Mouse (Mus musculus): Measurements from ENCODE around the gene Zfp831. TPM values are rescaled to one million over a fixed set of nuclear protein-coding genes. Genes with fewer than 3 reads are reported as not detected.

Zfp831 gene
- polyA plus RNA-seq, 1 experiment from 2014 or later = 0.07 TPM

DNA sequence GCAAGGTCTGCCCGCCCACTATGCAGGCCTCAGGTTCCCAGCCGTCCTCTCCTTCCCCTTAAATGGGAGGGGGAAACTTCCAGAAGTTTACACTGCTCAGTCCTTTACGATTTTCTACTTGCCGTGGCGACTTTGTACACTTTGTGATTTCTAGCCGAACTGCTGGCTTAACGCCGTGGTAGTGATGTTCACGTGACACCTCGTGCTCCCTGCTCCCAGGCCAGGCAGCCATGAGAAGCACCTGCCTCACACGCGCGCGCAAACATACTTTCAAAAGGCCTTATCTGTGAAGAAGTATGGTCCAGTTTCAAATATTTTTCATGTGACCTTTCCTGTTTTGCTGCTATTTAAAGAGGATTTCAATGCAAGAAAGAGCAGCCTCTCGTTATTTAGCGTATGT, 63.8 kb downstream of the Zfp831 start:
- no peak for DNase-seq
- H3K4me1 ChIP-seq (ENCODE audit: insufficient read depth) = no peaks in the 10 kb centered on the region

DNA sequence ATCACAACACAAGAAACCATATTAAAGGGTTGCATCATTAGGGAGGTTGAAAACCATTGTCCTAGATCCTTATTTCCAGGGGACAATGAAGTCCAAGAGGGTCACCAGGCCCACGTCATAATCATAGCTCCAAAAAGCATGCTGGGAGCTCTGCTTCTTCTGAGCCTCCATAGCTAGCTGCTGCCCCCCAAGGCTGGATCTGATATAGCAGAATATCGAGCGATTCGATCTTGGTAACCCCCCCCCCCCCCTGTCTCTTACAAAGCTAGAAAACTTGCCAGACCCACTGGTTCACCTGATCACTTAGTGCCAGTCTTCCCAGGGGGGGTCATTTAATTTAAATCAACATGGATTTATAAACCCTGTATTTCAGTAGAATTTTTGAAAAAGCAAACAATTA, 65.3 kb downstream of the Zfp831 start:
- ATAC-seq = no peak
- H3K4me1 ChIP-seq (ENCODE audit: insufficient read depth) = no peaks in the 10 kb centered on the region
- WGBS (ENCODE audit: insufficient replicate concordance) = 58% methylated on average over 4 of the region's 4 CpGs

More for the DNA sequence above, 63.8 kb downstream of the Zfp831 start:
- Histone ChIP-seq H3K36me3 (replicated peaks; ENCODE audit: insufficient read depth, low read length) (no peaks in the 10 kb centered on the region), H3K4me3 (ENCODE audit: low read depth, low read length) (no peak overlapping the region), H3K4me2 (ENCODE audit: low read depth, low read length) (no peak overlapping the region), H3K9ac (replicated peaks) (no peak overlapping the region), H3K27ac (ENCODE audit: low read depth) (no peak overlapping the region), H3K27me3 (ENCODE audit: insufficient read depth, low read length) (no peaks in the 10 kb centered on the region), H3K9me3 (ENCODE audit: low read length) (no peaks in the 10 kb centered on the region)
- no peak for ATAC-seq
- TF ChIP-seq CTCF (IDR thresholded peaks at IDR 0.05; ENCODE audit: low read depth) = no peak
- TF ChIP-seq EP300 (IDR thresholded peaks at IDR 0.05; ENCODE audit: low read depth) = no peak
- 83% methylated on average over 16 of the region's 16 CpGs for WGBS (ENCODE audit: insufficient replicate concordance)

DNA sequence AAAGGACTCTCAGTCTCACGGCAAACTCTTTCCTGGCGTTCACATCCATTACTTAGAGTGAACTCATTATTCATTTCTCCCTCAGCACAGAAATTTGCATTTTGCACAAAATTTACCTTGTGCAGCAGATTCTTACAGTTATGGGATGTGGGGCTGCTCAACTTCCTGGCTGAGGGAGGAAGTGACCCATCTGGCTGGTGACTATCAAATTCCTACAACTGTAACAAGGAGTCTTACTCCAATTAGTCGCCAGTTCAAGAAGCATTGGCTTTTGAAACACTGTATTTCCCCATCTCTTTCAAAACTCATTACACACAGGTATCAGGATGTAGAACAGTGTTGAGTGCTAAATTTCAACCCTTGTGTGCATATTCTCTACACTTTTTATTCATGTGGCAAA, 66.9 kb downstream of the Zfp831 start:
- H3K27ac ChIP-seq (ENCODE audit: low read depth) = no peak overlapping the region
- H3K9me3 ChIP-seq (ENCODE audit: low read length) = no peaks in the 10 kb centered on the region
- no peak for DNase-seq
- TF ChIP-seq EP300 (IDR thresholded peaks at IDR 0.05; ENCODE audit: low read depth) (no peak), CTCF (IDR thresholded peaks at IDR 0.05; ENCODE audit: low read depth) (no peak)
- H3K4me3 ChIP-seq (ENCODE audit: low read depth, low read length) = no peak overlapping the region
- H3K27me3 ChIP-seq (ENCODE audit: insufficient read depth, low read length) = no peaks in the 10 kb centered on the region
- WGBS (ENCODE audit: insufficient replicate concordance) = 51% methylated on average over 3 of the region's 3 CpGs
- no peak overlapping the region for H3K4me2 ChIP-seq (ENCODE audit: low read depth, low read length)
- no peak for ATAC-seq
- H3K36me3 ChIP-seq (replicated peaks; ENCODE audit: insufficient read depth, low read length) = no peaks in the 10 kb centered on the region
- no peak overlapping the region for H3K9ac ChIP-seq (replicated peaks)
- no peaks in the 10 kb centered on the region for H3K4me1 ChIP-seq (ENCODE audit: insufficient read depth)

More for the DNA sequence above, 65.3 kb downstream of the Zfp831 start:
- Histone ChIP-seq H3K4me2 (ENCODE audit: low read depth, low read length) (no peak overlapping the region), H3K27ac (ENCODE audit: low read depth) (no peak overlapping the region), H3K4me3 (ENCODE audit: low read depth, low read length) (no peak overlapping the region), H3K9me3 (ENCODE audit: low read length) (no peaks in the 10 kb centered on the region), H3K9ac (replicated peaks) (no peak overlapping the region), H3K36me3 (replicated peaks; ENCODE audit: insufficient read depth, low read length) (no peaks in the 10 kb centered on the region), H3K27me3 (ENCODE audit: insufficient read depth, low read length) (no peaks in the 10 kb centered on the region)
- DNase-seq = no peak
- TF ChIP-seq CTCF (IDR thresholded peaks at IDR 0.05; ENCODE audit: low read depth) (no peak), EP300 (IDR thresholded peaks at IDR 0.05; ENCODE audit: low read depth) (no peak)

DNA sequence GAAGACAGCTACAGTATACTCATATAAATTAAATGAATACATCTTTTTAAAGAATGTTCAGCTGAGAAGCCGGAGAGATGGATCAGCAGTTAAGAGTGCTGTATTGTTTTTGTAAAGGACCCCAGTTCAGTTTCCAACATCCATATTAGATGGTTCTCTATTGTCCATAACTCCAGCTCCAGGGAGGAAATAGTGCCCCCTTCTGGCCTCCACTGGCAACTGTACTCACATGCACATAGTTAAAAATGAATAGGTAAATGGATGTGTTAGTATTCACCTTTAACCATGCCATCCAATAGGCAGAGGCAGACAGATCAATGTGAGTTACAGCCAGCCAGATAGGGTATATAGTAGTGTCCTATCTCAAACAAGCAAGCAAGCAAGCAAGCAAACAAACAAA, 68.7 kb downstream of the Zfp831 start:
- Histone ChIP-seq H3K9me3 (ENCODE audit: low read length) (no peaks in the 10 kb centered on the region), H3K36me3 (replicated peaks; ENCODE audit: insufficient read depth, low read length) (no peaks in the 10 kb centered on the region), H3K4me2 (ENCODE audit: low read depth, low read length) (no peak overlapping the region), H3K9ac (replicated peaks) (no peak overlapping the region), H3K27ac (ENCODE audit: low read depth) (no peak overlapping the region), H3K27me3 (ENCODE audit: insufficient read depth, low read length) (no peaks in the 10 kb centered on the region), H3K4me3 (ENCODE audit: low read depth, low read length) (no peak overlapping the region), H3K4me1 (ENCODE audit: insufficient read depth) (no peaks in the 10 kb centered on the region)
- WGBS (ENCODE audit: insufficient replicate concordance) = 91% methylated on average over 1 of the region's 1 CpGs
- DNase-seq = no peak
- TF ChIP-seq CTCF (IDR thresholded peaks at IDR 0.05; ENCODE audit: low read depth) (peak; percentile 44), EP300 (IDR thresholded peaks at IDR 0.05; ENCODE audit: low read depth) (no peak)
- no peak for ATAC-seq

DNA sequence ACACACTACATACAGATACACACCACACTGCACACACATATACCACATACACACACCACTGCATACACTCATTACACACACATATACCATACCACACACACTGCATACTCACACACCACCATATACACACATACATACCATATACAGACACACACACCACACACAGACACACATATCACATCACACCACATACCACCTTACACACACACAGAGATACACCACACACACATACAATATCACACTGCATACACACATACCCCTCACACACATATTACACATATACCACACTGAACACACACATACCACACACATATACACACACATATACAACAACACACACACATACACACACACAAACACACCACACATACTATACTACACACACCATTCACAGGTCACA, 72.6 kb downstream of the Zfp831 start:
- H3K27me3 ChIP-seq (ENCODE audit: insufficient read depth, low read length) = no peaks in the 10 kb centered on the region
- ATAC-seq = no peak
- H3K36me3 ChIP-seq (replicated peaks; ENCODE audit: insufficient read depth, low read length) = no peaks in the 10 kb centered on the region

DNA sequence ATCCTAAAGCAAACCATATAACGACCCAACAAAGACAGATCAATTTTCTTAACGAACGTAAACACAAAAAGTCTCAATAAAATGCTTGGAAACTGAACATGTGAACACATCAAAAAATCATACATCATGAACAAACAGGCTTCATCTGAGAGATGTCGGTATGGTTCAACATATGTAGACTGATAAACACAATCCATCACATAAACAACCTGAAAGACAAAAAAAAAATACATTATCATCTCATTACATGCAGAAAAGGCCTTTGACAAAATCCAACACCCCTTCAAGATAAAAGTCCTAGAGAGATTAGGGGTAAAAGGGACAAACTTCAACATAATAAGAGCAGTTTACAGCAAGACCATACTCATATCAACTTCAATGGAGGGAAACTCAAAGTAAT, 74.5 kb downstream of the Zfp831 start:
- TF ChIP-seq CTCF (IDR thresholded peaks at IDR 0.05; ENCODE audit: low read depth) = no peak
- TF ChIP-seq EP300 (IDR thresholded peaks at IDR 0.05; ENCODE audit: low read depth) = no peak

More for the DNA sequence above, 72.6 kb downstream of the Zfp831 start:
- H3K9me3 ChIP-seq (ENCODE audit: low read length) = no peaks in the 10 kb centered on the region
- H3K4me1 ChIP-seq (ENCODE audit: insufficient read depth) = no peaks in the 10 kb centered on the region
- no peak overlapping the region for H3K27ac ChIP-seq (ENCODE audit: low read depth)
- H3K4me2 ChIP-seq (ENCODE audit: low read depth, low read length) = no peak overlapping the region
- H3K4me3 ChIP-seq (ENCODE audit: low read depth, low read length) = no peak overlapping the region
- DNase-seq = no peak
- no peak overlapping the region for H3K9ac ChIP-seq (replicated peaks)
- TF ChIP-seq CTCF (IDR thresholded peaks at IDR 0.05; ENCODE audit: low read depth) = no peak
- no peak for TF ChIP-seq EP300 (IDR thresholded peaks at IDR 0.05; ENCODE audit: low read depth)

More for the DNA sequence above, 74.5 kb downstream of the Zfp831 start:
- Histone ChIP-seq H3K36me3 (replicated peaks; ENCODE audit: insufficient read depth, low read length) (no peaks in the 10 kb centered on the region), H3K4me3 (ENCODE audit: low read depth, low read length) (no peak overlapping the region), H3K4me2 (ENCODE audit: low read depth, low read length) (no peak overlapping the region), H3K27ac (ENCODE audit: low read depth) (no peak overlapping the region), H3K9ac (replicated peaks) (no peak overlapping the region), H3K9me3 (ENCODE audit: low read length) (no peaks in the 10 kb centered on the region), H3K27me3 (ENCODE audit: insufficient read depth, low read length) (no peaks in the 10 kb centered on the region), H3K4me1 (ENCODE audit: insufficient read depth) (no peaks in the 10 kb centered on the region)
- DNase-seq (no peak), ATAC-seq (no peak)
- WGBS (ENCODE audit: insufficient replicate concordance) = 74% methylated on average over 4 of the region's 4 CpGs

All from liver, postnatal 0 days (tissue).